Mouse (Mus musculus) neutrophil, adult 83 days (primary cell): ENCODE measurements around the gene Slc7a8. TPM values are rescaled to one million over a fixed set of nuclear protein-coding genes. Genes with fewer than 3 reads are reported as not detected.

Experiments used
- total RNA-seq, 2 experiments: library from RNA; stranded (reverse); gene quantifications; one replicate each; pipeline ENCODE4 v1.2.4; 2023

Slc7a8 gene
- 1 to 10 TPM; 5.0 to 5.1 TPM for total RNA-seq

GRCm38 (mm10) chr14:54781610-54782365 is at the start of gene Slc7a8:
Slc7a8 (minus strand) TSS chr14:54781946.

DNA sequence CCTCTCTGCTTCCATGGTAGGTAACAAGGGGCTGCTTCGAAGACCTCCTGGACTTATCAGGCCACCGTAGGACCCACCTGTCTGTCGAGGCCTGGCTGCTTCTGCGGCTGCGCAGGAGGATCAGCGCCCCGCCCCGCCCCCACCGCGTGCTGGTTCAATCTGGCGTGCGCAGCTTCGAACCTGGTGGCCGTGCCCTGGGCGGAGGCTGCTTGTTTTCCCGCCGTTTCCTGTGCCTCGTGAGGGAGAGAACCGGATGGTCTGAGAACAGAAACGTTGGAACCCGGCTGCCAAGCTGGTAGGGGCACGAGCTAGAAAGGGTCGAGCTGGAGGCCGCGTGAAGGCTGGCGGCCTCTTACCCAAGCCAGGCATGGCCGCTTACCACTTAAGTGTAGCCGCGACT is 32.2 kb upstream of the Slc7a8 start, which contains the start of gene Rnf212b:
Gene Rnf212b (plus strand): TSS at position 151 of the 400 bp plus-strand sequence.

DNA sequence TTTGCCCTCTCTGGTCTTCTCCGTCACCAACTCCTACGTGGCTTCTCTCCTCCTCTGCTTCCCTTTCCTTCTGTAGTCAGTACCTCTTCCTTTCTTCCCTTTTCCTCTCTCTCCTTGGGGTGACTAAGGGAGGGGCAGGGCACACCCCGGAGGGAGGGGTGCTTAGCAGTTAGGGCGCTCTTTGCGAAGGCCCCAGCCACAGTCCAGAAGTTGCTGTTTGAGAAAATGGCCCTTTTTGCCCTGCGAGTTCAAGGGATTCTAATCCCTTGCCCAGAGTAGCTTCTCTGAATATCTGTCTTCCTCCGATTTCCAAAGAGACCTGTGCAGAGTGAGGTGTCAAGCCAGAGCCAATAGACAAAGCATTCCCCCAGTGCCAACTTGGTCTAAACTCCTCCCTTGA is 69.7 kb downstream of the Slc7a8 start, which contains the start of gene Cebpe:
Gene Cebpe (minus strand): TSS at position 101 of the 400 bp plus-strand sequence.

DNA sequence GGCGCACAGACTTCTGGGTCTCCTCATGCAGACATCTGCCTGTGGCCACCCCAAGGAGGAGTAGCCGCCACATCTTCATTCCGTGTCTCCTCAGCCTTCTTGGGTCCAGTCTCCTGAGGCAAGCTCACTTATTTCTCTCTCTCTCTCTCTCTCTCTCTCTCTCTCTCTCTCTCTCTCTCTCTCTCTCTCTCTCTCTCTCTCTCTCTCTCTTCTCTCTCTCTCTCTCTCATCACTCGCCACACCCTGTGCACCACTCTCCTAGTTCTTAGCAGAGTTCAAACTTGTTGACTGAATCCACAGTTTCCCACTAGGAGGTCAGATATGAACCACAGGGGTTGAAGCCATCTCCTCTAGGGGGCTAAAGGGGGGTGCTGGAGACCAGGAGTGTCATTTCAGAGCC is 83.0 kb downstream of the Slc7a8 start, which contains the start of gene Gm29776:
Gene Gm29776 (minus strand): TSS at position 101 of the 400 bp plus-strand sequence.

DNA sequence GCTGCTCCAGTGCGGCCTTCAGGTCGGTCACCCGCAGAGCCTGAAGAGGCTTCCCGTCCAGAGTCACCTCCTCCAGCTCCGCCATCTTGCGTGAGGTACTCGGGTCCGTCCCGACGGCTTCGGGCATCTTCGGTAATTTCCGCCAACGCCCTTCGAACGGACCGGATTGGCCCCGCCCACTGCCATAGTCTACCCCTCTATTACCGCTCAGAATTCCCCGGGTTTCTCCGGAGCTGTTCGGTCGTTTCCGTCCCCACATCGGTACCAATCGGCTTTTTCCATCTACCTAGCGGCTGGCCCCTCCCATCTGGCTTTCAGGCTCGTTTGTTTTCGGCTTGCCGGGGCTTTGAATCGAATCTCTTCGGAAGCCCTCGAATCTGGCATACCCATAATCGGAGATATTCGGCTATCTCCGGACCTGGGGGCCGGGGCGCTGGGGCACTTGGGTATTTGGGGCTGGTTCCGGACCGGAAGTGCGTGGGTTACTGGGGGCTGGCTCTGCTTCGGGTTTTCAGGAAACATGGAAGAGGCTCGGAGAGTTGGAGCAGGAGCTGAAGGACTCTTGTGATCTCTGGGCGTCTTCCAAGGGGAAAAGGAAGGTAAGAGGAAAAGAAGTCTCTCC is 95.1 kb downstream of the Slc7a8 start, which contains the start of gene Acin1:
Gene Acin1 (minus strand): TSS at position 410 of the 622 bp plus-strand sequence.

DNA sequence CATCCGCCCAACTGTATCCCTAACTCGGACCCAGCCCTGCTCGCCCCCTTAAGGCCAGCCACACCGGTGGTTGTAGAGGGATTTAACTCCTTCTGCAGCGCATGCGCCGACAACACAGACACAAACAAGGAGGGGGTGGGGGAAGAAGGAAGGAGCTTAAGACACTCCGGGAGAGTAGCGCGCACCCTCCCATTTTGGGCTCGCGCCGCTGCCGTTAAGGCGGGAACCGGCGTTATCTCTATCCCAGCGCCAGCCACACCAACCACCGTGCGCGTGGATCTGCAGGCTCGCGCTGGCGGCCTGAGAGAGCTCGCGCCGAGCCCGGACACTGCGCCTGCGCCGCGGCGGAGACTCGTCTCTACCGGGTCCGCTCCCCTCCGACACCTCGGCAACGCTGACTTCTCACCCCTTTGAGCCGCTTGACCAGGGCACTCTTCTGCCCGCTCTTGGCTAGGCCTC is 95.7 kb downstream of the Slc7a8 start, which contains the start of gene 1700123O20Rik:
Gene 1700123O20Rik (plus strand): TSS at position 154 of the 459 bp plus-strand sequence.

Other genes with a start within 250 kb of the Slc7a8 start
- 10 to 100 TPM; 26.8 to 31.2 TPM for gene Haus4, start 227.3 kb downstream of the Slc7a8 start, total RNA-seq
- under 1 TPM; 0.20 to 0.22 TPM for gene Ajuba, start 204.4 kb downstream of the Slc7a8 start, total RNA-seq
- gene 4931414P19Rik, start 176.0 kb downstream of the Slc7a8 start, total RNA-seq, result 1 to 10 TPM; 3.4 to 6.2 TPM
- gene Psmb5, start 163.9 kb downstream of the Slc7a8 start, total RNA-seq, result 10 to 100 TPM; 56.3 to 74.9 TPM
- under 1 TPM in 1 of 2 experiments, not detected in 1; 0.07 TPM for gene Psmb11, start 160.5 kb downstream of the Slc7a8 start, total RNA-seq
- gene Gm17606, start 141.0 kb downstream of the Slc7a8 start, total RNA-seq, result not detected
- 1 to 10 TPM; 1.9 to 3.7 TPM for gene Cdh24, start 140.6 kb downstream of the Slc7a8 start, total RNA-seq
- 10 to 100 TPM; 29.0 to 31.1 TPM for gene 1700123O20Rik, start 95.7 kb downstream of the Slc7a8 start, total RNA-seq
- 100 to 1,000 TPM; 245 to 254 TPM for gene Acin1, start 95.0 kb downstream of the Slc7a8 start, total RNA-seq
- gene Gm29776, start 83.1 kb downstream of the Slc7a8 start, total RNA-seq, result under 1 TPM; 0.40 to 0.70 TPM
- 100 to 1,000 TPM; 181 to 183 TPM for gene Cebpe, start 69.8 kb downstream of the Slc7a8 start, total RNA-seq
- gene Rnf212b, start 32.2 kb upstream of the Slc7a8 start, total RNA-seq, result not detected
- gene Homez, start 89.0 kb upstream of the Slc7a8 start, total RNA-seq, result 10 to 100 TPM in 1 of 2 experiments, 1 to 10 TPM in 1; 8.7 to 10.9 TPM
- 1 to 10 TPM; 1.7 to 2.5 TPM for gene Ppp1r3e, start 95.6 kb upstream of the Slc7a8 start, total RNA-seq
- 1 to 10 TPM; 6.6 to 8.1 TPM for gene Bcl2l2, start 101.4 kb upstream of the Slc7a8 start, total RNA-seq
- 1 to 10 TPM in 1 of 2 experiments, under 1 TPM in 1; 0.85 to 1.5 TPM for gene Gm20521, start 101.5 kb upstream of the Slc7a8 start, total RNA-seq
- 100 to 1,000 TPM; 136 to 145 TPM for gene Pabpn1, start 110.6 kb upstream of the Slc7a8 start, total RNA-seq
- under 1 TPM; 0.55 to 0.57 TPM for gene Slc22a17, start 131.2 kb upstream of the Slc7a8 start, total RNA-seq
- gene Efs, start 144.2 kb upstream of the Slc7a8 start, total RNA-seq, result under 1 TPM in 1 of 2 experiments, not detected in 1; 0.33 TPM
- gene Il25, start 150.7 kb upstream of the Slc7a8 start, total RNA-seq, result not detected
- not detected for gene Cmtm5, start 154.3 kb upstream of the Slc7a8 start, total RNA-seq
- gene Myh6, start 185.0 kb upstream of the Slc7a8 start, total RNA-seq, result not detected
- gene Gm17428, start 195.0 kb upstream of the Slc7a8 start, total RNA-seq, result not detected
- gene Myh7, start 212.7 kb upstream of the Slc7a8 start, total RNA-seq, result not detected
- 10 to 100 TPM; 35.4 to 38.4 TPM for gene Ngdn, start 233.5 kb upstream of the Slc7a8 start, total RNA-seq